Mouse (Mus musculus) embryonic stem cell, embryonic (primary cell): ENCODE results near the gene Olfr1442.

Experiments
- CTCF ChIA-PET, 4 experiments: fragments of 300-600 bp in 2 of 4; fragments of 350-600 bp in 2 of 4; sonication (Branson Sonifier 250); formaldehyde crosslinking; loops; one replicate each; lab custom pipeline; 2022; ENCODE audit warnings: inconsistent platforms in 2 of 4; lab: Charles Lee
- POLR2A ChIA-PET, 4 experiments: fragments of 300-600 bp in 2 of 4; fragments of 350-600 bp in 2 of 4; sonication (Branson Sonifier 250); formaldehyde crosslinking; loops; one replicate each; lab custom pipeline; 2022; ENCODE audit warnings: antibody characterized with exemption in 4 of 4, inconsistent platforms in 1 of 4; lab: Charles Lee

The Olfr1442 gene

DNA sequence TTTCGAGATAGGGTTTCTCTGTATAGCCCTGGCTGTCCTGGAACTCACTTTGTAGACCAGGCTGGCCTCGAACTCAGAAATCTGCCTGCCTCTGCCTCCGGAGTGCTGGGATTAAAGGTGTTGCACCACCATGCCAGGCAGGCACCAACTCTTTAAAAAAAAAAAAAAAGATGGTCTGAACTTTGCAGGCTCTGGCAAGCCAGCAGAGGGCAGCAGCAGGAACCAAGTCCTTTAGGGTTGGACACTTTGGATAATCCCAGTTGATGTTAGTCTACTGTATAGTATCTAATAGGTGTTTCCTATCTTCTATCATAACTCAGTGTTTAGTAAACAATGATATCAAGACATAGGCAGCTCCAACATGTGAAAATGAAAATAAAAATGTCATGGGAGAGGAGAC is 52.1 kb downstream of the Olfr1442 start:
- ChIA-PET CTCF (interaction anchor here in 2 of 4 experiments (0.6 to 0.7 kb wide), 3 partner anchors 149 to 1868 kb away, joined by 3 to 5 read pairs (median 3); no protein-coding TSS in a partner anchor), POLR2A (interaction anchor here in 1 of 4 experiments (2.5 kb wide), 1 partner anchor 10 kb away, joined by 11 read pairs; no protein-coding TSS in a partner anchor)

GRCm38 (mm10) chr19:12725851-12726250 is 55.6 kb downstream of the Olfr1442 start:
- ChIA-PET POLR2A (interaction anchor here in 2 of 4 experiments (0.7 to 0.9 kb wide), 2 partner anchors 46 to 68 kb away, joined by 3 read pairs; no protein-coding TSS in a partner anchor), CTCF (interaction anchor here in 1 of 4 experiments (0.6 kb wide), 1 partner anchor 300 kb away, joined by 3 read pairs; no protein-coding TSS in a partner anchor)
